Mouse (Mus musculus): ENCODE results near the gene Galnt11. TPM values are rescaled to one million over a fixed set of nuclear protein-coding genes. Genes with fewer than 3 reads are reported as not detected.
A peak's percentile ranks its signal among the peaks of the same experiment; 100 is the strongest.
"Not testable (repeated sequence)": the region's sequence is repeated elsewhere in the genome, so short reads cannot be mapped to it uniquely, and the experiment has no call there.

The Galnt11 gene
- polyA plus RNA-seq, 1 experiment = 392 TPM

- Histone ChIP-seq H3K27ac (ENCODE audit: insufficient read depth, low read depth, low read length) (peak within 1 kb of the TSS; percentile 79), H3K36me3 (ENCODE audit: control insufficient read depth, insufficient read depth, low read length) (no peaks in the 10 kb centered on the region), H3K4me3 (ENCODE audit: insufficient read depth, low read depth, low read length) (peak within 1 kb of the TSS; percentile 69), H3K4me1 (ENCODE audit: control insufficient read depth, insufficient read depth, low read length) (peaks cover 18% of the 10 kb centered on the region; the same call in 1 of the 2 replicates), H3K27me3 (replicated peaks; ENCODE audit: control insufficient read depth, insufficient read depth, low read length) (no peaks in the 10 kb centered on the region)
- peak; percentile 93 for DNase-seq
- TF ChIP-seq CTCF (conservative IDR thresholded peaks at IDR 0.05; ENCODE audit: insufficient read depth, insufficient read length, low read depth, low read length) (no peak), POLR2A (IDR thresholded peaks at IDR 0.05; ENCODE audit: low read depth, low read length) (no peak)
- 2% methylated on average over 72 of the region's 72 CpGs for WGBS
Observed at GRCm38 (mm10) chr5:25222752-25223702, 1.3 kb downstream of the Galnt11 start, which contains the start of gene E130116L18Rik. TSS of gene E130116L18Rik (minus strand) at chr5:25223153.

GRCm38 (mm10) chr5:25224377-25224776, 2.7 kb downstream of the Galnt11 start:
- H3K27me3 ChIP-seq (replicated peaks; ENCODE audit: control insufficient read depth, insufficient read depth, low read length); H3K36me3 ChIP-seq (ENCODE audit: control insufficient read depth, insufficient read depth, low read length); H3K4me3 ChIP-seq (ENCODE audit: insufficient read depth, low read depth, low read length): not testable (repeated sequence)
- H3K4me1 ChIP-seq (ENCODE audit: control insufficient read depth, insufficient read depth, low read length) = peaks cover 18% of the 10 kb centered on the region; the same call in 1 of the 2 replicates
- WGBS = 64% methylated on average over 1 of the region's 1 CpGs
- H3K27ac ChIP-seq (ENCODE audit: insufficient read depth, low read depth, low read length) = peak overlapping the region; percentile 79
- DNase-seq = peak; percentile 76

GRCm38 (mm10) chr5:25243101-25243500, 21.4 kb downstream of the Galnt11 start:
- peak; percentile 75 for DNase-seq
- WGBS = 65% methylated on average over 6 of the region's 6 CpGs
- no peak overlapping the region for H3K4me3 ChIP-seq (ENCODE audit: insufficient read depth, low read depth, low read length)
- 0 out of 2 replicates have a peak overlapping the region, but pooled peaks have one; percentile 18 for H3K27ac ChIP-seq (ENCODE audit: insufficient read depth, low read depth, low read length)
- H3K4me1 ChIP-seq (ENCODE audit: control insufficient read depth, insufficient read depth, low read length) = peaks cover 12% of the 10 kb centered on the region; the same call in 1 of the 2 replicates
- no peaks in the 10 kb centered on the region for H3K27me3 ChIP-seq (replicated peaks; ENCODE audit: control insufficient read depth, insufficient read depth, low read length)
- TF ChIP-seq POLR2A (IDR thresholded peaks at IDR 0.05; ENCODE audit: low read depth, low read length) (no peak), CTCF (conservative IDR thresholded peaks at IDR 0.05; ENCODE audit: insufficient read depth, insufficient read length, low read depth, low read length) (no peak)
- peaks cover 2% of the 10 kb centered on the region; the same call in 1 of the 2 replicates for H3K36me3 ChIP-seq (ENCODE audit: control insufficient read depth, insufficient read depth, low read length)

- Histone ChIP-seq H3K4me1 (ENCODE audit: control insufficient read depth, insufficient read depth, low read length) (peaks cover 12% of the 10 kb centered on the region; the same call in 1 of the 2 replicates), H3K27ac (ENCODE audit: insufficient read depth, low read depth, low read length) (peak overlapping the region; percentile 97), H3K27me3 (replicated peaks; ENCODE audit: control insufficient read depth, insufficient read depth, low read length) (no peaks in the 10 kb centered on the region), H3K4me3 (ENCODE audit: insufficient read depth, low read depth, low read length) (no peak overlapping the region), H3K36me3 (ENCODE audit: control insufficient read depth, insufficient read depth, low read length) (peaks cover 9% of the 10 kb centered on the region)
- TF ChIP-seq POLR2A (IDR thresholded peaks at IDR 0.05; ENCODE audit: low read depth, low read length) = no peak
- no peak for TF ChIP-seq CTCF (conservative IDR thresholded peaks at IDR 0.05; ENCODE audit: insufficient read depth, insufficient read length, low read depth, low read length)
- DNase-seq = peak; percentile 67
- 34% methylated on average over 10 of the region's 10 CpGs for WGBS
Observed at GRCm38 (mm10) chr5:25245806-25246472, 24.2 kb downstream of the Galnt11 start.

- Histone ChIP-seq H3K27ac (ENCODE audit: insufficient read depth, low read depth, low read length) (peak overlapping the region; percentile 97), H3K4me1 (ENCODE audit: control insufficient read depth, insufficient read depth, low read length) (peaks cover 12% of the 10 kb centered on the region; the same call in 1 of the 2 replicates), H3K27me3 (replicated peaks; ENCODE audit: control insufficient read depth, insufficient read depth, low read length) (no peaks in the 10 kb centered on the region), H3K4me3 (ENCODE audit: insufficient read depth, low read depth, low read length) (no peak overlapping the region), H3K36me3 (ENCODE audit: control insufficient read depth, insufficient read depth, low read length) (peaks cover 14% of the 10 kb centered on the region)
- TF ChIP-seq POLR2A (IDR thresholded peaks at IDR 0.05; ENCODE audit: low read depth, low read length) = no peak
- TF ChIP-seq CTCF (conservative IDR thresholded peaks at IDR 0.05; ENCODE audit: insufficient read depth, insufficient read length, low read depth, low read length) = no peak
- WGBS = 27% methylated on average over 1 of the region's 1 CpGs
- peak; percentile 75 for DNase-seq
Observed at GRCm38 (mm10) chr5:25246473-25246865, 24.8 kb downstream of the Galnt11 start.

- TF ChIP-seq CTCF (conservative IDR thresholded peaks at IDR 0.05; ENCODE audit: insufficient read depth, insufficient read length, low read depth, low read length) (no peak), POLR2A (IDR thresholded peaks at IDR 0.05; ENCODE audit: low read depth, low read length) (no peak)
- H3K4me3 ChIP-seq (ENCODE audit: insufficient read depth, low read depth, low read length) = peak overlapping the region; percentile 57; the same call in 1 of the 2 replicates
- H3K4me1 ChIP-seq (ENCODE audit: control insufficient read depth, insufficient read depth, low read length) = peaks cover 14% of the 10 kb centered on the region; the same call in 1 of the 2 replicates
- H3K36me3 ChIP-seq (ENCODE audit: control insufficient read depth, insufficient read depth, low read length) = peaks cover 19% of the 10 kb centered on the region
- WGBS = 26% methylated on average over 3 of the region's 3 CpGs
- DNase-seq = peak; percentile 88
- peak overlapping the region; percentile 99 for H3K27ac ChIP-seq (ENCODE audit: insufficient read depth, low read depth, low read length)
- no peaks in the 10 kb centered on the region for H3K27me3 ChIP-seq (replicated peaks; ENCODE audit: control insufficient read depth, insufficient read depth, low read length)
Observed at GRCm38 (mm10) chr5:25247036-25247435, 25.3 kb downstream of the Galnt11 start.
